Mouse (Mus musculus): ENCODE measurements around the gene Palmd. TPM values are rescaled to one million over a fixed set of nuclear protein-coding genes. Genes with fewer than 3 reads are reported as not detected.

Gene Palmd
- total RNA-seq, 4 experiments from 2014 or later = 15.3 to 24.1 (median 20.2) TPM

GRCm38 (mm10) chr3:116892872-116893271, 75.9 kb downstream of the Palmd start:
- DNase-seq (ENCODE audit: low spot score in 2 of 2) = no peak

GRCm38 (mm10) chr3:116892206-116892563, 76.6 kb downstream of the Palmd start:
- DNase-seq (ENCODE audit: low spot score in 2 of 2) = no peak

- DNase-seq (ENCODE audit: low spot score in 2 of 2) = no peak
Measured at GRCm38 (mm10) chr3:116891436-116892205, 77.2 kb downstream of the Palmd start.

- DNase-seq (ENCODE audit: low spot score in 2 of 2) = no peak
Measured at GRCm38 (mm10) chr3:116890576-116890975, 78.2 kb downstream of the Palmd start.

- DNase-seq (ENCODE audit: low spot score in 2 of 2) = no peak
Measured at GRCm38 (mm10) chr3:116889358-116889757, 79.4 kb downstream of the Palmd start.

GRCm38 (mm10) chr3:116884941-116885340, 83.8 kb downstream of the Palmd start:
- no peak for DNase-seq (ENCODE audit: low spot score in 2 of 2)

GRCm38 (mm10) chr3:116882221-116882960, 86.4 kb downstream of the Palmd start:
- no peak for DNase-seq (ENCODE audit: low spot score in 2 of 2)

GRCm38 (mm10) chr3:116870372-116870771, 98.4 kb downstream of the Palmd start:
- DNase-seq (ENCODE audit: low spot score in 2 of 2) = no peak

Other genes starting within 250 kb of the Palmd start
- gene Agl, start 160.8 kb downstream of the Palmd start, total RNA-seq (2022) = 100 to 1,000 TPM; 785 to 946 (median 837) TPM
- gene Frrs1, start 109.5 kb downstream of the Palmd start, total RNA-seq (2022) = 1 to 10 TPM; 1.9 to 4.5 (median 3.0) TPM
- gene 4930455H04Rik, start 720 bp downstream of the Palmd start, total RNA-seq (2022) = under 1 TPM in 1 of 4 experiments, not detected in 3; 0.31 TPM